Mouse (Mus musculus): ENCODE measurements around the gene Arcn1.

DNA sequence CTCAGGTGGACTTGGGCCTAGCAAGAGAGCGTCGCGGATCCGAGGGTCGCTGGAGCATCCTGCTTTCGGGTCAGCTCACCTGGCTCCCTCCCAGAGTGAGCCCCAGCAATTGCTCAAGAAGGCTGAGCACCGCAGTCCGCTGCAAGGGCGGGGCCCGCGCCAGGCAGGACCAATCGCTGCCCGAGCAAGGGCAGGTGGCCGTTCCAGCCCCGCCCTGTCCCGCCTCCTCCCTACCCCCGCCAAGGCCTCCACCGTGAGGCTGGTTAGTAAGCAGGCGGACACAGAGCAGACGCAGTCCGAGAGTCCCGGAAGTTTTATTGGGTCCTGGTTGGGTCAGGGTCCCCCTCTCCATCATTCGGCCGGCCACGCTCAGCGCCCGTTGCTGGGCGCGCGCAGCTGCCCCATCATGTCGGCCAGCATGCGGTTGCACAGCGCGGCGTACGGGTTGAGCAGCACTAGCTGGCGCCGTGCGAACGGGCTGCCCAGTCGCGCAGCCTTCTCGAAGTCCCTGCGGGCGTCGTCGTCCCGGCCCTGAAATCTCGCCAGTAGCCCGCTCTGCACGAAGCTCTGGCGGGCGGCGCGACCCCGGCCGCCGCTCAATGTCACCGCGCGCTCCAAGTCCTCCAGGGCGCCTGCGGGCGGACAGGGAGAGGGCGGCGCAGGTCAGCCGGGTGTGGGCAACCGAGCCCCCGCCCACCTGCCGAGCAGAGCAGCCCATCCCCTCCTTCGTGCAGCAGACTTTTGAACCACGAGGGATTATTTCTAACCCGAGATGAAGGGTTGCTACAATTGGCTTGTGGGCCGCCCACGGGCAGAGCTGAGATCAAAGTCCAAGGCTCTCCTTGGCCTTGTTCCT lies 31.7 kb upstream of the Arcn1 start, which contains the start of gene Tmem25:
- TF ChIP-seq CTCF (IDR thresholded peaks at IDR 0.05; ENCODE audit: low read depth, low read length) (0 out of 2 replicates have a peak, but pooled peaks have one; percentile 5), POLR2A (IDR thresholded peaks at IDR 0.05; ENCODE audit: extremely low read depth, insufficient read depth, low read length) (peak; percentile 84)
